Mouse (Mus musculus): ENCODE data around the gene Pemt. TPM values are rescaled to one million over a fixed set of nuclear protein-coding genes. Genes with fewer than 3 reads are reported as not detected.

Pemt gene
- 1 to 10 TPM; 2.5 to 4.0 TPM for total RNA-seq (2021)

GRCm38 (mm10) chr11:60046058-60046735 lies at the start of gene Pemt:
Pemt (minus strand) TSS chr11:60046489.
- intact Hi-C loops (cut with DNase I), result no loop called here
- peak; percentile 91 to 95 for DNase-seq

DNA sequence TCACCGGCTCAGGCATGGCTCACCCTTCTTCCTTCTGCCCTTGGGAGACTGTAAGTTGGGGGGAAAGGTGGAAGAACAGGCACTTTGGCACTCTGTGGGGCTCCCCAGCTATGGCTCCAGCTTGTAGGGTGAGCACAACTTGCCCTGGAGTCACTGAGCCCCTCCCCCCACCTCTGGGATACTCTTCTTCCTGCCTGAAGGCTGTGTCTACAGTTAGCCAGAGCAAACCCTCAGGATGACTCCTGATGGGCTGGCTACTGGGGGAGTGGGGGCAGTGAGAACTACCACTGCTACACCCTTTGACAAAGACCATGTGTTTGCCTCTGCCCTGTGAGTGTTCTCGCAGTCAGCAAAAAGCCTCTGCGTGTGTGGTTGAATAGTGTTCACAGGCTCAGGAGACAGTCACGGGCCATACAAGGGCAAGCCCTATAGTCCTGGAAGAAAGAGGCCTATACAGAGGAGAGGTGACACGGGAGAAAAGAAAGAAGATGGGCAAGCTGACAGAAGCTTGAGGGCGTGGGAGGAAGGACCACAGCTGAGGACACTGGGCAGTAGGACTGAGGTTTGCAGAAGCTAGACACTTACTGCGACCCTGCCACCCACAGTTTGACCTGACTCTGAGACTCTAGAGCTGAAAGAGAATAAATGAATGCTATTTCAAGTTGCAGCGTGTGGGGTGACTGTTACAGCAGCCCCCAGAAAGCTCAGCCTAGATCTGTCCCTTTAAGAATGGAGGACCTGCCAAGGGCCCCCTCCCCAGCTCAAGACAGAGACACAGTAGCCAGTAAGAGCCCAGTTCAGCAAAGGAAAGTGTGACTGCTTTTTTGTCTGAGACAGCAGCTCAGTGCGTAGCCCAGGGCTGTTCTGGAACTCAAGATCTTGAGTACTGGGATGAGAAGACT lies 48.9 kb upstream of the Pemt start:
- no peak for DNase-seq
- intact Hi-C loops (cut with DNase I), result no loop called here

DNA sequence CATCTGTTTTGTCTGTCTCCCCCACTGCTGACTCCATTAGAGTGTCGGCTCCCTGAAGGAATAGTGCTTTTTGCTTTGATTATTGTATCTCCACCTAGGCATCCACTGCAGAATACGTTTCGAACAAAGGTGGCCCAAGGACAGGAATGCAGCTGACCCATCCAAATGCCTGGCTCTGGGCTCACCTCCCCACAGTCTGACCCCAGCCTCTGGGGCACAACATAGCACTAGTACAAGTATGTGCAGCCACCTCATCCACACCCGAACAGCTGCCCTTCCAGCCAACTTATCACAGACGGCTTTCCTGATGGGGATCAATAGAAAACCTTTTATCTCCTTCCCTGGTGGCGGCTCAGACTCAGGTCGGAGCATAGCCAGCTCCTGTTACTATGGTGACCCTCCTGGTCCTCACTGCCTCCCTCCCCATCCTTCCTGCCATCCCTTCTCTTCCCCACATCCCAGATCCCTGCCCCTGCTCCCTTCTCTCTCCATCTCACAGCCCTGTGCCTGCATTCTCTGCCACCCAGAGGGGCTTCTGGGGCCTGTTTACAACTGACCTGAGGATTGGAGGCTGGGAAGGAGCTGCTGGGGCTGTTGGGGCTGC lies 47.8 kb upstream of the Pemt start:
- intact Hi-C loops (cut with DNase I), result no loop called here
- DNase-seq, result no peak

GRCm38 (mm10) chr11:60093227-60093626 lies 46.9 kb upstream of the Pemt start:
- intact Hi-C loops (cut with DNase I), result no loop called here
- DNase-seq, result no peak

- intact Hi-C loops (cut with DNase I), result no loop called here
Observed at GRCm38 (mm10) chr11:60091422-60091761, 45.1 kb upstream of the Pemt start.

DNA sequence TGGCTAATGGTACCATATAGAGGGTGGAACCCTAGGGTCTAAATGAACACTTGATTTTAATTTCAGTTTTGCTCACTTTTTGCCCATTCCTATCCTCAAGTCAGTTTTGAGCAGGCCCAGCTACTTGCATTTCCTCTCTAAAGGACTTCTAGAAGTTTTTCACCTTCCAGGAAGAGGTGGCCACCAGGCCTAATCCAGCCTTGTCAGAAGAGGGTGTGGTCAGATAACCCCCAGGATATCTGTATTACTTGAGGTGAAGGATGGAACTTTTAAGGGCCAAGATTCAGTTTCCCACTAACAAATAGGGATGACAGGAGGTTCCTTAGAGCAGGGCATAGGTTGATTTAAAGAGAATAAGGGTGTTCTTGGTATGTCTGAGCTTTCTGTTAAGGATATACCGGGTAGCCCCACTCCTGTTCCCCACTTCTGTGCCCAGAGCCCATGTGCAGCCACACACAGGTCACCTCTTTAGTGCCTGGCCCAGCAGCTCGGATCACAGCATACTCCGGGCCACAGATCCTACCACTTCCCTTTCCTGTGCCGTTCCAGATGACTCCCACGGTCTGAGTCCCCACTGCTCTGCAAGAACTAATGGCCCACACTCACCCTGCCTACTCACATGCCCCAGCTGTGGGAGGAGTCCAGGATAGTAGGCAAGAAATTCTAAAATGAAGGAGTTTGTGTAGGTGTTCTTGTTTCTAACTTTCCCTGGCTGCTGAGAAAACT lies 44.6 kb upstream of the Pemt start:
- intact Hi-C loops (cut with DNase I), result no loop called here
- no peak for DNase-seq

More at GRCm38 (mm10) chr11:60091422-60091761, 45.1 kb upstream of the Pemt start:
- DNase-seq, result no peak

- intact Hi-C loops (cut with DNase I), result no loop called here
Observed at GRCm38 (mm10) chr11:60088947-60089346, 42.7 kb upstream of the Pemt start.

GRCm38 (mm10) chr11:60086676-60087075 lies 40.4 kb upstream of the Pemt start:
- peak in 1 of 2 experiments; percentile 26 for DNase-seq
- intact Hi-C loops (cut with DNase I), result no loop called here

More at GRCm38 (mm10) chr11:60088947-60089346, 42.7 kb upstream of the Pemt start:
- no peak for DNase-seq

DNA sequence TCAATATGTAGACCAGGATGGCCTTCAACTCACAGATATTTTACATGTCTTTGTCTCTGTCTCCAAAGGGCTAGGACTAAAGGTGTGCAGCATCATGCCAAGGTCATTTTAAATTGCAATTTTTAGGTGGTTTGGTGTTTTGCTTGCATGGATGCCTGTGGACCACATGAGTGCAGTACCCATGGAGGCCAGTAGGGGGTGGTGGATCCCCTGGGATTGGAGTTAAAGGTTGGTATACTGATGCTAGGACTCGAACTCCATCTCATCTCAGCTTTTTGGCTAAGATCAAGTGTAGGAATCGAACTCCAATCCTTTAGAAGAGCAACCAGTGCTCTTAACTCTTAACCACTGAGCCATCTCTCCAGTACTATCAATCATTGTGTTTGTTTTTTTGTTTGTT lies 38.3 kb upstream of the Pemt start:
- peak in 1 of 2 experiments; percentile 69 for DNase-seq
- intact Hi-C loops (cut with DNase I), result no loop called here

GRCm38 (mm10) chr11:60076790-60077189 lies 30.5 kb upstream of the Pemt start:
- DNase-seq, result peak; percentile 69 to 72
- intact Hi-C loops (cut with DNase I), result loop anchor here (1.0 to 2.0 kb wide), 2 partner anchors 112 to 196 kb away; partner anchors contain the start of gene Rasd1

DNA sequence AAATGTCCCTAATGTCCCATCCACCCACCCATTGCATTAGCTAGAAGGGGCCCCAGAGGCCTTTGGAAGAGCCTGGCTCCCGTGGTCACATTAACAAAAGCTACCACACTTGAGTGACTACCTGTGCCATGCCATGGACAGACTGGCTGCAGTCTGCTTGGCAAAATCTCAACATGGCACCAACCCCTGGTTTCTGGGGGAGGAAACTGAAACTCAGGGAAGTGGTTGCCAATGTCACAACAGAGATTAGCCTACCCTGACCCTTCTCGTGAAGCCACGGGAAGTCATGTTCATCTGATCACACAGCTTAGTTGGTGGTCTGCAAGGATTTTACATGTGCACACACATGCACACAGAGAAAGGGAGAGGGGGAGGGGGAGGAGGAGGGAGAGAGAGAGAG lies 29.9 kb upstream of the Pemt start:
- no peak for DNase-seq
- intact Hi-C loops (cut with DNase I), result loop anchor here (2.0 kb wide), 1 partner anchor 111 kb away; the partner anchor contains the start of gene Rasd1

DNA sequence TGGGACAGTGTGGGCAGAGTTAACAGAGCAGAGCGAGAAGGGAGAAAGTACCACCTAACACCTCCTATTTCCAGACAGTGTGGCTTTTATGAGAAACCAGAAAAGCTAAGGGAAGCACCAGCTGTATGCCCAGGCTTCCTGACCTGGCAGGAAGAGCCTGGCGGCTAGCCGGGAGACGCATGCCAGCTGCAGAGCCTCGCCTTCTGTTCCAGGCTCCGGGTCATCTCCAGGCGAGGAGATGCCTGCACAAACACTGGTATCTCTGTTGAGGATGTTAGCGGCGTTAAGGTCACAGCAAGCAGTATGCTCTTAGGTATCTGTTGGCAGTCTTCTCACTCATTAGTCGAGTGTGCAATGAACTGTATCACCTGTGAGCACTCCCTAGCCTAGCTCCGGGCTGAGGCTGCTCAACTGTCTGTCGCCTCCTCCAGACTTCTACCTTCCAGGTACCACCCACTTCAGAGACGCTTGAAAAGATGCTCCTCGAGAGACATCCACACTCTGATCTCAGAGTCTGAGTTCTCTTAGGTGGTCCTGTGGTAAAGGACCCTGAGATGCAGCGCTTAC lies 27.7 kb upstream of the Pemt start:
- DNase-seq, result no peak
- intact Hi-C loops (cut with DNase I), result no loop called here

GRCm38 (mm10) chr11:60073121-60073520 lies 26.8 kb upstream of the Pemt start:
- DNase-seq, result no peak
- intact Hi-C loops (cut with DNase I), result no loop called here

- DNase-seq, result no peak
- intact Hi-C loops (cut with DNase I), result no loop called here
Observed at GRCm38 (mm10) chr11:60071221-60071620, 24.9 kb upstream of the Pemt start.

DNA sequence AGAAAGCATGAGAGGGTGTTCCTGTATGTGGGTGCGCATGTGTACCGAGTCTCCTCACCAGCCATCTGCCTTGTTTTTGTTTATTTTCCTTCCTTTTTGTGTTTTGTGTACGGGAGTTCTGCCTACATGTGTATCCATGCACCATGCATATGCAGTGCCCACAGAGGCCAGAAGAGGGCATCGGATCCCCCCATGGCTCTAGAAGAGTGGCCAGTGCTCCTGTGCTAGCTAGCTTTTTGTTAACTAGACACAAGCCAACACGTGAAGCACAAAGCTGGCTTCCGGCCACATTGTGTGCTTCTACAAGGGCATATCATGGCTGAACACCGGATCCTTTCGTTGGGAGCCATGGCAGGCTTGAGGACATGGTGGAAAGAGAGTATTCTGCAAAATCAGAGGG lies 24.3 kb upstream of the Pemt start:
- intact Hi-C loops (cut with DNase I), result no loop called here
- peak; percentile 22 to 49 for DNase-seq

GRCm38 (mm10) chr11:60068631-60069030 lies 22.3 kb upstream of the Pemt start:
- intact Hi-C loops (cut with DNase I), result no loop called here
- no peak for DNase-seq

DNA sequence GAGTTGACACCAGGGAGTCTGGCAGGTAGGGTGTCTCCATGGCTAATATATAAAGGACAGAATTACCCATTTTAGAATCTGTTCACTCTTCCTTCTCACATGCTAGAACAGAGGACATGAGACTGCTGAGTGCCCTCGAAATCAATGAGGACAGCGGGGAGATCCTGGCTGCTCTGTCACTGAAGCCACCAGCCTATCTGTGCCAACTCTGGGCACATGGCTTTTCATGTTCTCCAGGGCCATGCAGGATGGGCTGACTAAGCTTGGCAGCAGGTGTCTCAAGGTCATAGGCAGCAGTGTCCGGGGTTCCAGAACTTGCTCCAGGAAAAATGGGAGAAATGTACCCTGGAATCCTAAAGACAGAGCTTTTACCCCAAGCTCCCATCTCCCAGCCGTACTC lies 21.4 kb upstream of the Pemt start:
- no peak for DNase-seq
- intact Hi-C loops (cut with DNase I), result no loop called here

GRCm38 (mm10) chr11:60065267-60065666 lies 19.0 kb upstream of the Pemt start:
- DNase-seq, result no peak
- intact Hi-C loops (cut with DNase I), result no loop called here

DNA sequence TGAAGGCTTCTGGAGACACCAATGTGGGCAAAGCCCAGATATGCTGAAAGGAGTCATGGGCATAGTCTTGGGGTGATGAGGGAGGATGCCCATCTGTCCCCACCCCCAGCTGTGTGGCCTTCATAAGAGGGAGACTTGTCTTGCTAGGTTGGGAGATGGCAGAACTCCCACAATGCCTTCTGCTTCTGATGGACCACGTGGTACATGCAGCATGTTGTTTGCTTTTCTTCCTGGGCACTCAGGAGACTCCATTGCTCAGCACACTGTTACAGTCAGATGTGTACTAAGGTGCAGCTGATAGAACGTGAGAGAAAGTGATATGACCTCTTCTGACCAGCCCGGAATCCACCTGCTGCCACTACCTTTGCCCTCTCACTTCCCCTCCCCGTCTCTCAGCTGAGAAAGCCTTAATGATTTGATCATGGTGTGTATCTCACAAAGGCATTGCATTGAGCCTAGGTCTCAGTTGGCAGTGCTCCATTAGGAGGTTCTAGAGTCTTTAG lies 15.3 kb upstream of the Pemt start:
- intact Hi-C loops (cut with DNase I), result no loop called here
- DNase-seq, result no peak

DNA sequence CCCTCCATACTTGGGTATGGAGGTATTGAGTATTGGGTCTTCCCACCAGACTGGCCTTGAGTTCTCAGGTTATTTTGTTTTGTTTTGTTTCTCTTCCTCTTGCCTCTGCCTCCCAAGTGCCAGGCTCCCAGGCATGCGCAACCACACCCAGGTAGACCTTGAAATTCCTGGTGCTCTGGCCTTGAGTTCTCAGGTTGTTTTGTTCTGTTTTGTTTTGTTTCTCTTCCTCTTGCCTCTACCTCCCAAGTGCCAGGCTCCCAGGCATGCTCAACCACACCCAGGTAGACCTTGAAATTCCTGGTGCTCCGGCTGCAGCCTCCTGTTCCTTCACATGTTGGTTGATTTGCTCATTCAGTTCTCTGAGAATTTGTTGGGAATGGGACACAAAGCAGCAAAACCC lies 13.7 kb upstream of the Pemt start:
- intact Hi-C loops (cut with DNase I), result no loop called here
- no peak for DNase-seq

Data from heart, postnatal 36 days (tissue).